Mouse (Mus musculus) forebrain, embryonic 16.5 days (tissue): ENCODE data around the gene Qsox1. TPM values are rescaled to one million over a fixed set of nuclear protein-coding genes. Genes with fewer than 3 reads are reported as not detected.
A peak's percentile ranks its signal among the peaks of the same experiment; 100 is the strongest.

Experiments
- ATAC-seq: fragments of 200-750 bp; cut with Nextera tagmentation; 2 replicates; pipeline ENCODE4 v1.8.0; 2017; ENCODE audit warnings: mild to moderate bottlenecking, moderate library complexity
- H3K27ac ChIP-seq: fragments of 300-500 bp; sonication (generic); 2 replicates; pipeline ENCODE4 v1.5.1; 2014; ENCODE audit warnings: low read length, control low read depth
- H3K27me3 ChIP-seq: fragments of 300-500 bp; sonication (generic); replicated peaks from 2 replicates; pipeline ENCODE4 v1.6.1; 2014; ENCODE audit warnings: low read length; ENCODE audit not compliant: control insufficient read depth, insufficient read depth
- H3K36me3 ChIP-seq: fragments of 300-500 bp; sonication (generic); 2 replicates; pipeline ENCODE4 v1.6.1; 2014; ENCODE audit not compliant: control insufficient read depth, insufficient read depth
- H3K4me1 ChIP-seq: fragments of 300-500 bp; sonication (generic); replicated peaks from 2 replicates; pipeline ENCODE4 v1.6.1; 2014; ENCODE audit warnings: low read length; ENCODE audit not compliant: control insufficient read depth, insufficient read depth
- H3K4me2 ChIP-seq: fragments of 300-500 bp; sonication (generic); 2 replicates; pipeline ENCODE4 v1.6.1; 2014; ENCODE audit warnings: mild to moderate bottlenecking, low read length, control low read depth
- H3K4me3 ChIP-seq: fragments of 300-500 bp; sonication (generic); replicated peaks from 2 replicates; pipeline ENCODE4 v1.5.1; 2014; ENCODE audit warnings: mild to moderate bottlenecking, low read length, control low read depth
- H3K9ac ChIP-seq: fragments of 300-500 bp; sonication (generic); replicated peaks from 2 replicates; pipeline ENCODE4 v1.6.1; 2014; ENCODE audit warnings: low read depth, low read length, control low read depth
- H3K9me3 ChIP-seq: fragments of 300-500 bp; sonication (generic); 2 replicates; pipeline ENCODE4 v1.6.1; 2016; ENCODE audit warnings: low read length; ENCODE audit not compliant: control insufficient read depth
- WGBS: fragments of 180-500 bp; shearing (Covaris S2); extraction: QIAGEN DNeasy Blood & Tissue Kit; methylation state at CpG from one replicate; pipeline ENCODE4 v1.1.7; 2014; 5-methylcytosine and 5-hydroxymethylcytosine counted together
- polyA plus RNA-seq: library from polyadenylated mRNA; unstranded; fragments of >200 nt; fragmentation: Nextera tagmentation; extraction: Ambion mirVana; gene quantifications from 2 replicates; pipeline ENCODE4 v1.2.1, GENCODE M21; 2015

Gene Qsox1
- polyA plus RNA-seq, 1 experiment from 2014 or later: 20.4 TPM

- H3K4me3 ChIP-seq: no peak overlapping the region
- no peaks in the 10 kb centered on the region for H3K27me3 ChIP-seq
- H3K9me3 ChIP-seq: no peaks in the 10 kb centered on the region
- H3K36me3 ChIP-seq: no peaks in the 10 kb centered on the region
- H3K27ac ChIP-seq: no peak overlapping the region
- no peak for ATAC-seq
- H3K4me1 ChIP-seq: no peaks in the 10 kb centered on the region
- H3K9ac ChIP-seq: no peak overlapping the region
- H3K4me2 ChIP-seq: no peak overlapping the region
- 75% methylated on average over 8 of the region's 8 CpGs for WGBS
Observed at GRCm38 (mm10) chr1:155827703-155828295, 15.1 kb upstream of the Qsox1 start.

GRCm38 (mm10) chr1:155826803-155827395, 14.2 kb upstream of the Qsox1 start:
- Histone ChIP-seq H3K36me3 (no peaks in the 10 kb centered on the region), H3K4me1 (no peaks in the 10 kb centered on the region), H3K27ac (no peak overlapping the region), H3K27me3 (no peaks in the 10 kb centered on the region), H3K4me2 (no peak overlapping the region), H3K9ac (no peak overlapping the region), H3K4me3 (no peak overlapping the region), H3K9me3 (no peaks in the 10 kb centered on the region)
- no peak for ATAC-seq
- WGBS: 62% methylated on average over 5 of the region's 5 CpGs

GRCm38 (mm10) chr1:155825940-155826716, 13.4 kb upstream of the Qsox1 start:
- Histone ChIP-seq H3K4me2 (no peak overlapping the region), H3K9me3 (no peaks in the 10 kb centered on the region; the same call in 1 of the 2 replicates), H3K4me1 (no peaks in the 10 kb centered on the region), H3K27ac (no peak overlapping the region), H3K27me3 (no peaks in the 10 kb centered on the region), H3K36me3 (no peaks in the 10 kb centered on the region), H3K9ac (no peak overlapping the region), H3K4me3 (no peak overlapping the region)
- 84% methylated on average over 4 of the region's 4 CpGs for WGBS
- no peak for ATAC-seq

GRCm38 (mm10) chr1:155820646-155821045, 8.0 kb upstream of the Qsox1 start:
- Histone ChIP-seq H3K27ac (no peak overlapping the region), H3K4me2 (no peak overlapping the region), H3K9ac (no peak overlapping the region), H3K9me3 (no peaks in the 10 kb centered on the region; the same call in 1 of the 2 replicates), H3K4me3 (no peak overlapping the region), H3K27me3 (no peaks in the 10 kb centered on the region), H3K4me1 (no peaks in the 10 kb centered on the region), H3K36me3 (no peaks in the 10 kb centered on the region)
- no peak for ATAC-seq
- WGBS: 91% methylated on average over 5 of the region's 5 CpGs

GRCm38 (mm10) chr1:155816167-155816566, 3.5 kb upstream of the Qsox1 start:
- Histone ChIP-seq H3K27me3 (no peaks in the 10 kb centered on the region), H3K36me3 (no peaks in the 10 kb centered on the region), H3K27ac (no peak overlapping the region), H3K4me2 (no peak overlapping the region), H3K4me1 (peaks cover 15% of the 10 kb centered on the region), H3K9ac (no peak overlapping the region), H3K9me3 (no peaks in the 10 kb centered on the region), H3K4me3 (no peak overlapping the region)
- no peak for ATAC-seq
- WGBS: 38% methylated on average over 2 of the region's 2 CpGs

GRCm38 (mm10) chr1:155811995-155812580, 601 bp downstream of the Qsox1 start:
- ATAC-seq: no peak; the same call in 1 of the 2 replicates
- H3K4me2 ChIP-seq: peak overlapping the region; percentile 75
- 3% methylated on average over 22 of the region's 22 CpGs for WGBS
- H3K27me3 ChIP-seq: no peaks in the 10 kb centered on the region
- no peaks in the 10 kb centered on the region for H3K9me3 ChIP-seq
- peak overlapping the region; percentile 77 for H3K9ac ChIP-seq
- H3K27ac ChIP-seq: peak overlapping the region; percentile 21; the same call in 1 of the 2 replicates
- peaks cover 25% of the 10 kb centered on the region for H3K4me1 ChIP-seq
- H3K36me3 ChIP-seq: no peaks in the 10 kb centered on the region
- peak overlapping the region; percentile 86 for H3K4me3 ChIP-seq

GRCm38 (mm10) chr1:155810616-155811015, 2.1 kb downstream of the Qsox1 start:
- Histone ChIP-seq H3K4me2 (no peak overlapping the region), H3K4me3 (no peak overlapping the region), H3K9me3 (no peaks in the 10 kb centered on the region), H3K27me3 (no peaks in the 10 kb centered on the region), H3K4me1 (peaks cover 25% of the 10 kb centered on the region), H3K36me3 (no peaks in the 10 kb centered on the region), H3K9ac (no peak overlapping the region), H3K27ac (no peak overlapping the region)
- no peak for ATAC-seq
- 58% methylated on average over 7 of the region's 7 CpGs for WGBS

- WGBS: 67% methylated on average over 10 of the region's 10 CpGs
- H3K36me3 ChIP-seq: no peaks in the 10 kb centered on the region
- H3K4me3 ChIP-seq: no peak overlapping the region
- H3K4me2 ChIP-seq: no peak overlapping the region
- ATAC-seq: no peak
- H3K27ac ChIP-seq: no peak overlapping the region
- H3K9ac ChIP-seq: no peak overlapping the region
- peaks cover 25% of the 10 kb centered on the region for H3K4me1 ChIP-seq
- H3K9me3 ChIP-seq: no peaks in the 10 kb centered on the region
- no peaks in the 10 kb centered on the region for H3K27me3 ChIP-seq
Observed at GRCm38 (mm10) chr1:155809706-155810442, 2.8 kb downstream of the Qsox1 start.

- WGBS: 91% methylated on average over 4 of the region's 4 CpGs
- Histone ChIP-seq H3K4me2 (no peak overlapping the region), H3K9me3 (no peaks in the 10 kb centered on the region), H3K9ac (no peak overlapping the region), H3K36me3 (no peaks in the 10 kb centered on the region), H3K27me3 (no peaks in the 10 kb centered on the region), H3K4me1 (peaks cover 25% of the 10 kb centered on the region), H3K27ac (no peak overlapping the region), H3K4me3 (no peak overlapping the region)
- no peak for ATAC-seq
Observed at GRCm38 (mm10) chr1:155808261-155808660, 4.4 kb downstream of the Qsox1 start.
